Mouse (Mus musculus): ENCODE measurements around the gene Agrn.

DNA sequence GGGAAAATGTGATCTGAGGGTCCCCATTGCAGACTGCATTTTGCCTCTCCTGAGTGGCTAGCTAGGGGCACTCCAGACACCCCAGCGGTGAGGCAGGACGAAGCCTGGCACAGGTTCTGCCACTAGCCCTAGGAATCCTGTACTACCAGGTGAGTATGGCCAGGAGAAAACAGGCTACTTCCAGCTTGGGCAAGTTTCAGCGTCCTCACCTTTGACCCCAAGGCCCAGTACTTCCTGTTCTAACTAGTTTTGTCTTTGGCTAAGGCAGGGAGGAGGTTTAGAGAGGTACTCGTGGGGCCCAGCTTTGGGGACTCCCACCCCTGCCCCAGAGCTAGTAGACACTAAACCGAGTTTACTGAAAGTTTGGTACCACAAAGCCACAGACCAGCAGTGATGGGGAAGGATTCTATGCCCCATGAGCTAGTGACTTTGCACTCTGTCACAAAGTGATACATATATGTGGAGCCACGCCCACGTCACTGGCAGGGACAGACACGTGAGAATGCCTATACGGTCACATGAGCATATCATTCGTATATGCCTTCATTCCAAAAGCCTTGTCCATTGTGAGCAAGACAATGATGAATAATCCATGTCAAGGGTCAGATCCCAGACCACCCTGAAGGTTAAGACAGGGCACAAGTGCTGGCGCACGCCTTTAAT is 63.2 kb downstream of the Agrn start:
- TF ChIP-seq CTCF (conservative IDR thresholded peaks at IDR 0.05; ENCODE audit: insufficient read depth, insufficient read length, low read depth, low read length) (no peak), POLR2A (IDR thresholded peaks at IDR 0.05; ENCODE audit: low read depth, low read length) (no peak)

All from kidney, adult 2 months (tissue).